Mouse (Mus musculus) frontal cortex, postnatal 25 days (tissue): ENCODE results near the gene Pcolce2.

Experiments
- DNase-seq, 2 experiments: peaks; one replicate each; pipeline ENCODE4 v3.0.0; 2022; ENCODE audit warnings: low spot score in 2 of 2

Pcolce2 gene

DNA sequence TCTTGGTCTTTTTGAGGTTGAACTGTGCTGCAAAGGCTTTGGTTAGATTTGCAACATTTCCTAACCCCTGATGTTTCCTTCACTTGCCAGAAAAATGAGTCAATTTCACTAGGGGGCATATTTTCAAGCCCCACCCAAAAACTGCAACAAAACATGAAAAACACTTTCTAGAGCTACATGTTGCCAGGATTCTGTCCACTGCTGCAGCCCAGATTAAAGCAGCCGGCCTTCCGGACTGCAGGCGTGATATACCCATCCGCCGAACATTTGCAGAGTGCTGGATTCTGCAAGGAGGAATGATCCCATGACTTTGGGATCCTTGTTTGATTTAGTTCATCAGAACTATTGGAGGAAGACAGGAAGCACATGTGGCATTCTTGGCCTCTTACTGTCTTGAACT lies 17.0 kb downstream of the Pcolce2 start:
- DNase-seq, result no peak

- DNase-seq, result no peak
Observed at GRCm38 (mm10) chr9:95657941-95658340, 20.5 kb downstream of the Pcolce2 start.

DNA sequence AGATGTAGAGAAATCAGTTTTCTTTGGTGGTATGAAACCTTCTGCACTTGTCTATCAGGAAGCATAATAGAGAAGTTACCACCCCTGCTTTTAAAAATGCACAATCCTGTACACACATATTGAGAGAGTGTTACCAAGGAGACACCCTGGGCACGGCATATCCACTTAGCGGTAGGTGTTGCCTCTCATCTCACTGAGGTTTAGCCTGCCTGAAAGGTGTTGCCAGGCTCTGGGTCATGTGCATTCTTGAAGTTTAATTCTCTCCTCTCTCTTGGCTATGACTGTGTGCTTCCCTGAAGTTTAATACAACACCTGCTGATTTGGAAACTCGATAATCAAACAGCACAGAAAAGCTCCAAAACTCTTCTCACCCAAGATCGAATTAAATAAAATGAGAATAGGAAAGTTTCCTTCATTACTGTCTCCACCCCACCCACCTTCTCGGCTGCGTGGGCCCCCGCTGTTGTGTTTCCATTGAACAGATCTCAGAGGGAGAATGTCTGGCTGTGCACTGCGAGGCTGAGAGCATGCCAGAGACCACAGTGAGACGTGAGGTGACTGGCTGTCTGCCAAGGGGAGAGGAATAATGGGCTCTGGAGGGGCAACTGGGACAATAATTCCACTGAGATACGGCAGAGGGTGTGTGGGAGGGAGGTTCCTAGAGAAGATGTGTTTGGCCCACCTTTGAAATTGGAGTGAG lies 27.0 kb downstream of the Pcolce2 start:
- DNase-seq, result peak in 1 of 2 experiments; percentile 11

GRCm38 (mm10) chr9:95665835-95666234 lies 28.4 kb downstream of the Pcolce2 start:
- DNase-seq, result no peak

DNA sequence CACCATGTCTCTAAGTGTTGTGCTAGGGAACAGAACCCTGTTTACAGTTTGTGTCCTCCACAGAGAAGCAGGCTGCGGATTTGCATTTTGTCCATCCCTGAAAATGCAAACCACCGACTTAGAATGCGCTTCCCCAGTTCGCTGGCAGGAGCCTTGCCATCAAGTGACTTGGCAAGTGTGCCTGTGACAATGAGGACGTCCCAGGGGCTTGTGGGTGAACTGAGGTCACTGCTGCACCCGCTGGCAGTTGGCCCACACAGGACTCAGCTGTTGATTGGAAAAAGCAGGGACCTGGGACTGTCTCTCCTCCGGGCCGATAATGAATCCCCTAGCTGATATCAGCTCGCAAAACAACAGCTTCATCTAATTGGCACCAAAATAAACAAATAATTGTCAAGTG lies 30.4 kb downstream of the Pcolce2 start:
- peak; percentile 9 to 19 for DNase-seq

- DNase-seq, result no peak
Observed at GRCm38 (mm10) chr9:95668306-95668705, 30.9 kb downstream of the Pcolce2 start.

- no peak for DNase-seq
Observed at GRCm38 (mm10) chr9:95672331-95672730, 34.9 kb downstream of the Pcolce2 start.

DNA sequence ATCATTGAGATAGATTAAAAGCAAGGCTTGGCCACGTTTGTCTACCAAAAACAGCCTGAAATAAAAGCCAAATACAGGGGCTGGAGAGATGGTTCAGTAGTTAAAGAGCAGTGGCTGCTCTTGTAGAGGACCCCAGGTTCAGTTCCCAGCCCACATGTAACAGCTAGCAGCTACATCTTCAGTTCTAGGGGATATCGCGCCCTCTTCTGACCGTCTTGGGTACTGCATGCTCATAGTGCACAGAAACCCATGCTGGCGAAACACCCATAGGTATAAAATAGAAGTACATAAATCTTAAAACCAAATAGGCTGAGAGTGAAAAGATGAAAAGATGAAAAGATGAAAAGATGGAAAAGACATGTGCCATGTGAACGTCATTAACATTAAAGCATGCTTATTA lies 35.4 kb downstream of the Pcolce2 start:
- DNase-seq, result no peak

GRCm38 (mm10) chr9:95675064-95675699 lies 37.8 kb downstream of the Pcolce2 start:
- no peak for DNase-seq

DNA sequence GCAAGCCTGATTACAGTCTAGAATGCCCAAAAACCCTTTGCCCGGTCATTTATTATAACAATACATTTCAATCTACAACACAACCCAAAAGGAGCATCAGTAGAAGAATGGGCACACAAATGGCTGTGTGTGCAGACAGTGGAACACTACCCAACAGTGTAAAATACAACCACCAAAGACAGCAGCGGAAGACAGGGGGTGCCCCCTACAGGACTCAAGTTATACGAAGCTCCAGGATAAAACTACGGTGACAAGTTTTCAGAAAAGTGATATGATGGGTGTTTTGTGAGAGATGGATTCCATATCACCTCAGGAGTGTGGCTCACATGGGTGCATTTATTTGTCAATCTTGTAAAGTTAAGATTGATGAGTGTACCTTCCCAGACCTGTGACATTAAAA lies 38.6 kb downstream of the Pcolce2 start:
- no peak for DNase-seq

DNA sequence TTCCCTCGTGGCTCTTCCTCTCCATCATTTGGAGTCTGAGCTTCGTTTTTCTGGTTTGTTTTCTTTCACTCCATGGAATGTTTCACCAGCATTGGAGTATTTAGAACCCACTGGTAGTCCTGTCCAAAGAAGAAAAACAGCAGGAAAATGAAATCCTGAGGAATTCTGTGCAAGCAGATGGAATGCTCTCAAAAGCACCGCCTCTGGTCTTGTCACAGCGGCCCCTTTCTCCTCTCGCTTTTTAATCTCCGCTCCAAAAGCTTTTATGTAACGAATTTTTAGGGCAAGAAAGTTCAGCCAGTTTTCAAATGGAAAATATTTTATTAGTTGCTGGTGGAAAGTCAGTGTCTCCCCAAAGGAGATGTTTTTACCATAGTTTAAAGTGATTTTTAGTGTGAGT lies 42.6 kb downstream of the Pcolce2 start:
- no peak for DNase-seq

DNA sequence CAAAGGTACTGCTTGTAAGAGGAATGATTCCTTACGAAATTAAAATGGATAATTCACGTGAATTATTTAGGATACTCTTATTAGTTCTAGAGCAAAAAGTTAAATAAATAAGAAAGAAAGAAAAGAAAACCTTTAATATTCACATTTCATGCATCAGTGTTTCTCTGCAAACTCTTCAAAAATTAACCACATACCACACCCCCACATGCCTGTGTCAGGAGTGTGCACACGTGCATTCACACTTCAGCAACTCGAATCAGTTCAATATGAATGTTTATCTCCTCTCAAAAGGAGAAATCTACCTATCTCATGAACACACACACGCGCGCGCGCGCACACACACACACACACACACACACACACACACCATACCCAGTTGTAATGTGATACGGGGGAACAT lies 43.3 kb downstream of the Pcolce2 start:
- DNase-seq, result no peak

- DNase-seq, result no peak
Observed at GRCm38 (mm10) chr9:95685660-95686440, 48.4 kb downstream of the Pcolce2 start.

DNA sequence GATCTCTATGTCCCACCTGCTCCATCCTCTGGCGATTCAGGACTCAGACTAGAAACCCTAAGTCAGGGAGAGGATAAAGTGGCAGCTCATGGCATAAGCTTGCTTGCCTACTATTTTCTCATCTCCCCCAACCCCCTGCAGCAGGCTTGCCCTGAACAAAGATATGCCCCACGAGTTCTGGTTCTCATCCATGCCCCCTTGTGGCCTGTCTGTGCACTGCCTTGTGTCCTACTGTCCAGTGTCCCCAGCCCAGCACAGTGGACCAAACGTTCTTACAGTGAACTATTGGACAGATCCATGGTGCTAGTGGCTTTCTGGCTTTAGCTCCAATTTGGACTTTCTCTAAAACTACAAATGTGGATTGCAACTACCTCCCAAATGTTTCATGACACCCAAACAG lies 50.7 kb downstream of the Pcolce2 start:
- DNase-seq, result no peak

- no peak for DNase-seq
Observed at GRCm38 (mm10) chr9:95692823-95693222, 55.4 kb downstream of the Pcolce2 start.

GRCm38 (mm10) chr9:95693528-95694100 lies 56.2 kb downstream of the Pcolce2 start:
- DNase-seq, result no peak

DNA sequence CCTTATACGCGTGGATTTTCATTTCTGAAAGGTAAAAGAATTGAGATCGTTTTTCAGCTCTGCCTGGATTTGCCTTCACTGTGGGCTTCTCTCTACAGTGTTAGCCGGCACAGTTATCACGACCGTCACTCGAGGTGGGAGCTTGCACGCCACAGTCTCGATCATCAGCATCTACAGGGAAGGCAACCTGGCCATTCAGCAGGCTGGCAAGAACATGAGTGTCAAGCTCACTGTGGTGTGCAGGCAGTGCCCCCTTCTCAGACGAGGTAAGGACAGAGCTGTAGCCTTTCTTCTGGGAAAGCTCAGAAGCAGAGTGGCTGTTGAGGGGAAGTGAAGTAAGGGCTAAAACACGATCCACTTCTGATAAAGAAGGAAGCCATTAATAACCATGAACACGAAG lies 57.1 kb downstream of the Pcolce2 start:
- no peak for DNase-seq

GRCm38 (mm10) chr9:95695023-95695422 lies 57.6 kb downstream of the Pcolce2 start:
- DNase-seq, result no peak

DNA sequence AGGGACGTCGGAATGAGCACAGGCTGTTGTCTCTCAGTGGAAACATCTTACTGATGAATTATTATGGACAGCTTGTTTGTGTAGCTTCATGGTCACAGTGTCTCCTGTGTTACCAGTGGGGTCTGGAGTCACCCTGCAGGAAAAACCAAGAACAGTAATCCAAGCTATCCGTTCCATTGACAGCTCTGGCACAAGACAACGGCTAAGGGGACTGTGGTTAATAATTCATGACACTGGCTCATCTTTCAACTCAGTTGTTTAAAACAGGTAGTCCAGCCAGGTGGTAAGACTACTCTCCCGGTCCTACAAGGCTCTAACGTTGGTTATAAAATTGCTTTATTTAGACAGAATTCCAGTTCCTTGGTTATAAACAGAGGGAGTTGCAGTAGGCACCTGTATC lies 59.2 kb downstream of the Pcolce2 start:
- no peak for DNase-seq

DNA sequence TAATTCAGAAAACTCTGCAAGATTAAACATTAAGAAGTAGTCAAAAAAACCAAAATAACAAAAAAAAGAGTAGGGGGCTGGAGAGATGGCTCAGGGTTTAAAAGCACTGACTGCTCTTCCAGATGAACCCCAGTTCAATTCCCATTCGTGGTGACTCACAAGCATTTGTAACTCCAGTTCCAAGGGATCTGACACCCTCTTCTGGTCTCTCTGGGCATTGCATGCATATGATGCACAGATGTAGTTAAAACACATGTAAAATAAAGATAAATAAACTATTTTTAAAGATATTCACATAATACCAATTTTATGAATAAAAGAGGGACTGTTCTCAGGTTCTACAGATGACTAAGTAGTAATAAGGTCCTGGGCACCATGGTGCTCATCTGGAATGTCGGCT lies 60.4 kb downstream of the Pcolce2 start:
- peak in 1 of 2 experiments; percentile 22 for DNase-seq

GRCm38 (mm10) chr9:95699273-95699672 lies 61.9 kb downstream of the Pcolce2 start:
- DNase-seq, result no peak

GRCm38 (mm10) chr9:95704078-95704477 lies 66.7 kb downstream of the Pcolce2 start:
- DNase-seq, result no peak
